Mouse (Mus musculus): Measurements from ENCODE around the gene Itgam. TPM values are rescaled to one million over a fixed set of nuclear protein-coding genes. Genes with fewer than 3 reads are reported as not detected.

Itgam gene
- total RNA-seq, 2 experiments from 2014 or later = 4.5 to 5.7 TPM

DNA sequence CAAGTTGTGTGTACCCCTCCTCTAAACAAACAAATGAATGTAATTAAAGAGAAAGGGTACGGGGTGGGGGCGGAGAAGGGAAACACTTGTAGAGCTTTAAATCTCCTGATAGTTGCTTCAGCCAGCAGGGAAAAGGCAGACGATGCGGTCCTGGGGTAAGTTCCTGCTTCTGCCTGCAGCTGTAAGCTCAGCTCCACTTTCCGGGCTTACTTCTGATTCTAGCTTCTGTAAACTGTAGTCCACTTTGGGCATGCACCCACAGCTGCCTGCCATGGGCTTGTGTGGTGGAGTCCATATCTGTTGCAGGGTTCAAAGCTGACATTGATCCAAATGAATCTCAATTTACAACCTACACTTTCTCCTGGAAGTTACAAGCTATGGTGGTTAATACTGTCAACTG, 9.4 kb upstream of the Itgam start:
- DNase-seq = no peak
- intact Hi-C loops (cut with DNase I) = no loop called here

DNA sequence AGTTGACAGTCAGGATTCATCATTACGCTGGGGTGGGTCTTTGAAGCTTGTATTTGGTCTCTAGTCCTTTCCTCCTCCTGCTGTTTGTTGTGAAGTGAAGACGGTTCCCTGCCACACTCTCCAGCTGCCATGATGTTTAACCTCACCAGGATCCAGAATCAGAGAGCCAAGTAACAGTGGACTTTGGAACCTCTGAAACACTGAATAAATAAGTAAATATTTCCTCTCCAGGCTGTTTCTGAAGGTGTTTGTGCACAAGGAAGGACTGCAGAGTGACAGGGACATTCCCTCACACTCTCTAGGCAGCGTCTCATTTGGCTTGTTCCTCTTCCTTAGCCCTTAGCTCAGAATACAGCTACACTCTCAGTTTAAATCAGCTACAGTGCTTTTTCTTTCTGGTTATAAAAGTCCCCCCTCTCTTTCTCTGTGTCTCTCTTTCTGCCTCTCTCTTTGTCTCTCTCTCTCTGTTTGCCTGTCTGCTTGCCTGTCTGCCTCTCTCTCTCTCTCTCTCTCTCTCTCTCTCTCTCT, 5.5 kb upstream of the Itgam start:
- no peak for DNase-seq
- intact Hi-C loops (cut with DNase I) = no loop called here

DNA sequence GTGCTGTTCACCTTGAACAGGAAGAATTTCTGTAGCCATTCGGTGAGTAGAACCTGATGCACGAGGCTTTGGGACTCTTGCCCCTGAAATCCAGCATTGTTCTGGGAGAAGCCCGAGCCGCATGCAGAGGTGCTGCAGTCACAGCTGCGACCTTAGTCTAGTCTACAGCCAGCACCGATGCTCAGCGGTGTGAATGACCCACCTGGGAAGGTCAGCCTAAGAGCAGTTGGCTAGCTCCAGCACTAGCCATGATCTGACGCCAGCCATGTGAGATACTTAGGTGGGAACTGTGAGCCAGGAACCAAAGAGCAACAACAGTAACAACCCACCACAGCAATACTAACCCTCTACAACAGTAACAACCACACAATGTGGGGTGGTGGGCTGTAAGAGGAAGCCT, 4.6 kb upstream of the Itgam start:
- DNase-seq = no peak
- intact Hi-C loops (cut with DNase I) = no loop called here

DNA sequence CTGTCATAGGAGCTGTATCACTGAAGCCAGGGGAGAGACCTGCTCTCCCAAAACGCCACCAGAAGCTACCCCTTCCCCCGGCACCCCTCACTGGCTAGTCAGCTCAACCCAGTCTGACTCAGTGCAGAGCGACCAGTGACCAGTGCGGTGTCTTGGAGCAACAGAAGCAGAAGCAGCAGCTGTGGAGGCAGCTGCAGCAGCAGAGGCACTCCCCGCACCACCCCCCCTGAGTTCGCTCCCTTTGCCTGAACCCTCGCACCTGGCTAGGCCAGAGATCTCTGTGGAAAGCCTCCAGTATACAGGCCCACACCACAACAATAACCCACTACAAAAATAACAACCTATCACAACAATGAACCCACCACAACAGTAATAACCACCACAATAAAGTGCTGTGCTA, 3.9 kb upstream of the Itgam start:
- intact Hi-C loops (cut with DNase I) = no loop called here
- no peak for DNase-seq

DNA sequence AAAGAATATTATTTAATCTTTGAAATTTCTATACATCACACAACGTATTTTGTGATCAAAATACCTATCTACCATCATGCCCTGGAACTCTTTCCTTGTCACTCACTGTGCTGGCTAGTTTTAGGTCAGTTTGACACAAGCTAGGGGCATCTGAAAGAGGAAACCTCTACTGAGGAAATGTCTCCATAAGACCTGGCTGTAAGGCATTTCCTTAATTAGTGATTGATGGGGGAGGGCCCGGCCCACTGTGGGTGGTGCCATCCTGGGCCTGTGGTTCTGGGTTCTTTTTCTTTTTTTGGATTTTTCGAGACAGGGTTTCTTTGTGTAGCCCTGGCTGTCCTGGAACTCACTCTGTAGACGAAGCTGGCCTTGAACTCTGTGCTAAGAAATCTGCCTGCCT, 3.3 kb upstream of the Itgam start:
- intact Hi-C loops (cut with DNase I) = no loop called here
- DNase-seq = no peak

DNA sequence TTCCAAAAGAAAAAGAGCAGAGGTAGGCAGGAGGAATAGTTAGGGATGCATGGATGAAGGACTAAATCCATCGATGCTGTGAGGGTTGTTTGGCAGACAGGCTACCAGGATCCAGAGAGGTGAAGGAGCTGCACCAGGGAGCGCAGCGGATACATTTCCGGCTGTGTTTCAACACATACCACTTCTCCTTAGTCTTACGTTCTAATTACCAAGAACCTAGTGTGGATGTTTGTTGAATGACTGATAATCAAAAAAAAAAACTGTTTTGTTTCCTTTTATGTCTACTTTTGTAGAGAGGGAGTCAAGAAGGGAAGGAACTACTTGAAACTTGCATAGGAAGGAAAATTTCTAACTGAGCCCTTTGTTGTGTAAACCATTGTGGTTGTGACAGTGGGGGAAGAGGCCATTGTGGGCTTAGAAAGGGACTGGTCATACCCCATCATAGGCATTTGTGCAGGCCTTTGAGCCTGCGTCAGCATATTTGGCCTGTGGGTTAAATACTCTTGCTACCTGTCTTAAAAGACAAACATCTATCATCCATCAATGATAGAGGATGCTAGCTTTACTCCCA, 856 bp downstream of the Itgam start:
- DNase-seq = no peak
- intact Hi-C loops (cut with DNase I) = no loop called here

DNA sequence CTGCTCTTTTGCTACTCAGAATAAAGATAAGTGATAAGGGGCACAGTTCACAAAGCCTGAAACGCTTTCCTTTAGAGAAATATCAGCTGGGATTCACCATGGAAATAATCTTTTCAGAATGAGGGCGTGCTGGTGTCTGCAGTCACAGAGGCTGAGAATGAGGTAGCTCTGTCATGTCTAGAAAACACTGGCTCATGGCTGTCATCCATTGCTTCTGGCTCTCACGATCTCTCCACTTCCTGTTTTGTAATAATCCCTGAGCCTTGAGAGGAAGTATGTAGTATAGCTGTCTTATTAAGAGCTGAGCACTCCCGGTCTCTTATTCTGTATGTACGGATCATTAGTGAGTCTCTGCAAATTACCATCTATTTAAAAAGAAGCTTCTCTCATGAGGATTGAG, 3.1 kb downstream of the Itgam start:
- intact Hi-C loops (cut with DNase I) = no loop called here
- DNase-seq = no peak

DNA sequence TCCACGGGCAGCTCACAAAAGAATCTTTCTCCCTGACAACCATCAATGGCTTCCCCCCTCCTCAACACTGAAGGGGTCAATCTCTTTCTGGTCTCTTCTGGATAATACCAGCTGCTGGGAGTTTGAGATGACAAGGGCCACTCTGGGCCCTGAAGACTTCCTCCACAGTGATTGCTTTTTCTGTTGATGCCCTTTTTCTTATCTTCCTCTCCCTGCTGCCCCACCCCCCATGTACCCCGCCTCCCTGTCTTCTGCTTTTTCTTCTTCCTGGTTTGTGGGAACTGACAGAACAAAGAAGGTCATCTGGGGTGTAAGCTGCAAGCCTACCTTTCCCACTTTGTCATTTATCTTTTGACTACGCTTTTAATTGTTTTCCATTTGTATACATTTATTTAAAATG, 5.4 kb downstream of the Itgam start:
- no peak for DNase-seq

DNA sequence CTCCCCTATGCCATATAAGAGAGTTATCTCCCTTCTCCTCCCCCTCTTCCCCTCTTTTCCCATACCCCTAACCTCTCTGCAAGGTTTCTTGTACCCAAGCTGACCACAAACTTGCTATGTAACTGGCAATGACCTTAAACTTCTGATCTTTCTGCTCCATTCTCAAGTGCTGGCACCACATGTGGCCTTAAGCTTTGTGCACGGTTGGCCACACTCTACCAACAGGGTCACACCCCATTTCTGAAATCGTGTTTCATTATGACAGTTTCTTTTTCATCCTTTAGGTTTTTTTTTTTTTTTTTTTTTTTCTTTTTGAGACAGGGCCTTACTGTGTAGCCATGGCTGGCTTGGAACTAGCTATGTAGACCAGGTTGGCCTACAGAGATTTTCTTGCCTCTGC, 7.4 kb downstream of the Itgam start:
- no peak for DNase-seq
- intact Hi-C loops (cut with DNase I) = no loop called here

More for the DNA sequence above, 5.4 kb downstream of the Itgam start:
- intact Hi-C loops (cut with DNase I) = no loop called here

DNA sequence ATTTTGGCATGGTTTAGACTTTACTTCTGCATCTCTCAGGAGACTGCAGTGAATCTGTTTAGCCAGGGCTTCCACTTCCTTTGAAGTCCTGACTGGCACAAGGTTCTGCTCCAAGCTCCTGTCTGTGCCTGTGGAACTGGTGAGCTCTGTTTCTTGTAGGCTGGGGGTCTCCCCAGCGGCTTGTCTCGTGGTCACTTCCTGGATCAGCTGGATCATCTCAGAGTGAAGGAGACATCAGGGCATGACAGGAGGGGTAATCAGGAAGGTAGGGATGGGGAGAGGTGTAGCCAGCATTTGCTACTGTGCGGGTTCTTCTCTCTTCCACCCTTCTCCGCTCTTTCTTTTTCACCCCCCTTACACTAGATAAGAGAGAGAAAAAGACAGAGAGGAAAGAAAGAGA, 9.4 kb downstream of the Itgam start:
- no peak for DNase-seq
- intact Hi-C loops (cut with DNase I) = no loop called here

DNA sequence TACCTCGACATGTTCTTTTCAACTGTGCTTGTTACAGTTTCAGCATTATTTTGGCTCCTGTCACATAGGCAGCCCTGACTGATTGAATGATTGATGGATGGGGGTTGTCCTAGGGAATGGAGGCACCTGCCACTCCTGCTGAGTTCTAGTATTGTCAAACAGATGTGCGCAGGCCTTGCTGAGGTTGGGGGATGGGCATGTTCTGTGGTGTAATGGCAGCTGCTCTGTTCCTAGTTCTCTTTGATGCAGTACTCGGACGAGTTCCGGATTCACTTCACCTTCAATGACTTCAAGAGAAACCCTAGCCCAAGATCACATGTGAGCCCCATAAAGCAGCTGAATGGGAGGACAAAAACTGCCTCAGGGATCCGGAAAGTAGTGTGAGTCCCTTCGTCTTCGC, 17.6 kb downstream of the Itgam start:
- no peak for DNase-seq
- intact Hi-C loops (cut with DNase I) = no loop called here

DNA sequence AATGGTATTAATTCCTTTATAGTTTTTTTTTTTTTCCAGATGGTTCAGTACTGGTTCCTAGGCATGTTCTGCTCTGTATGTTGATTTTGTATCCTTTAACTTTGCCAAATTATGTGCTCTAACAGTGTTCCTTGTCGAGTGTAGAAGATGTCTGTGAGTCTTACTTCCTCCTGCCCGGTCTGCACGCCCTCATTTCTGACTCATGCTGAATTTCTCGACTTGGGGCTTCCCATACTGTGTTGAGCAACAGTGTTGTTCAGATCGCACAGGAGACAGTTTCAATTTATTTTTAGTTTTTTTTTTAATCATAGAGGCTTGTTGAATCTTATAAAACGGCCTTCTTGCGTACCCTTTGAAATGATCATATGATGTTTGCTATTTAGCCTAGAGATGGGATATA, 26.7 kb downstream of the Itgam start:
- intact Hi-C loops (cut with DNase I) = no loop called here
- DNase-seq = no peak

DNA sequence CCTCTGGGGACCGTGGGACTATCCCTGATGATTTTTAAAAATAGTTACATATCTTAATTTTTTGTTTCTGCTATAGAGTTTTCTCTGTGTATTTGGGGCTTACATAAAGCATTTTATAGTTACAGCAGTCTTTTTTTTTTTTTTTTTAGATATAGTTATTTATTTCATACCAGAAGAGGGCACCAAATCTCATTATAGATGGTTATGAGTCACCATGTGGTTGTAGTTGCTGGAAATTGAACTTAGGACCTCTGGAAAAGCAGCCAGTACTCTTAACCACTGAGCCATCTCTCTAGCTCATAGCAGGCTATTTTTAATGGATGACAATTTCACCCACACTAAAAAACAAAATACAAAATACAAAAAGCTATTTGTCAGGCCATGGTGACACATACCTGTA, 35.7 kb downstream of the Itgam start:
- no peak for DNase-seq
- intact Hi-C loops (cut with DNase I) = no loop called here

DNA sequence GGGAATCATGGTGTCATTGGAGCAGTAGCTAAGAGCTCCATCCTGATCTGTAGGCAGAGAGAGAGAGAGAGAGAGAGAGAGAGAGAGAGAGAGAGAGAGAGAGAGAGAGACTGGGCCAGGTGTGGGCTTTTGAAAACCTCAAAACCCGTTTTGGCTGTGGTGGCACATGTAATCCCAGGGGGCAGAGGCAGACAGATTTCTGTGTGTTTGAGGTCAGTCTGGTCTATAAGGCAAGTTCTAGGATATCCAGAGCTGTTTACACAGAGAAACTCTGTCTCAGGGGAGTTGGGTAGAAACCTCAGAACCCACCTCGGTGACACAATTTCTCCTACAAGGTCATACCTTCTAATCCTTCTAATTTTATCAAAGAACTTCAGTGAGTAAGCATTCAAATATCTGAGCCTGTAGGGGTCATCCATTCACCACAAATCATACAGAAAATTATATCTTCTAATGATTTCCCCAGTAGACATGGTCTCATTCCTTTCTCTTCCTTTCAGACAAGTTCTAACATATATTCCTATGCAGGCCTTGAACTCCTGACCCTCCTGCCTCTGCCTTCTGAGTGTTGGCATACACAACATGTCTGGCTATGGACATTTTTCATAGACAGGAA, 38.4 kb downstream of the Itgam start:
- intact Hi-C loops (cut with DNase I) = no loop called here
- no peak for DNase-seq

DNA sequence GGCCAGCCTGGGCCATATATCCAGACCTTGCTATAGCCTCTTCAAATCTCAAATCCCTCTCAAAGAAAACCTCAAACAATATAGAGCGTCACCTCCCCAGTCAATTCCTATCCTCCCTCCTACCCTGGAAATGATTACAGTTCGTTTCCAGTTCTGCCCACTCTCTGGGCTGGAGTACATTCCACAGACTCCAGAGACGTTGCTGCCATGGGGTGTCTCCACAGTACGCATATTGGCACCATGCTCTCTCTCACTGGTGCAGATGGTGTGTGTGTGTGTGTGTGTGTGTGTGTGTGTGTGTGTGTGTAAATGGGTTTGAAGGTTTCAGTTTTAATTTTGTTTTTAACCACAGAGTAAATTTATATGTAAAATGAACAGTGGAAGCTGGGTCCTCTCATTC, 42.8 kb downstream of the Itgam start:
- intact Hi-C loops (cut with DNase I) = loop anchor here (2.0 kb wide), 1 partner anchor 104 kb away; no protein-coding TSS in a partner anchor
- no peak for DNase-seq

DNA sequence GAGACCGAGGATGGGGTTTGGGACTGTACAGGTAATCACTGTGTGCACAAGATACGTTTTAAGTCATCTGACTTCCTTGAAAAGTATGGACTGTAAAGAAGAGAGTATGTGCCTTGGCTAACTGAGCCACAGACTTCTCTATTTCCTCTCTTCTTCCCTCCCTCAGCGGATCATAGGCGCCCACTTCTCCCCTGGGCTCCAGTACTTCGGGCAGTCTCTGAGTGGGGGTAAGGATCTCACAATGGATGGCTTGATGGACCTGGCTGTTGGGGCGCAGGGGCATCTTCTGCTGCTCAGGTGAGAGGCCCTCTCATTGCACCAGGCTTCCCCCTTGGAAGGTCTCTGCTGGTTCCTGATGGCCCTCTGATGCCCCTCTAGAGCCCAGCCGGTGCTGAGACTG, 45.0 kb downstream of the Itgam start:
- no peak for DNase-seq
- intact Hi-C loops (cut with DNase I) = no loop called here

DNA sequence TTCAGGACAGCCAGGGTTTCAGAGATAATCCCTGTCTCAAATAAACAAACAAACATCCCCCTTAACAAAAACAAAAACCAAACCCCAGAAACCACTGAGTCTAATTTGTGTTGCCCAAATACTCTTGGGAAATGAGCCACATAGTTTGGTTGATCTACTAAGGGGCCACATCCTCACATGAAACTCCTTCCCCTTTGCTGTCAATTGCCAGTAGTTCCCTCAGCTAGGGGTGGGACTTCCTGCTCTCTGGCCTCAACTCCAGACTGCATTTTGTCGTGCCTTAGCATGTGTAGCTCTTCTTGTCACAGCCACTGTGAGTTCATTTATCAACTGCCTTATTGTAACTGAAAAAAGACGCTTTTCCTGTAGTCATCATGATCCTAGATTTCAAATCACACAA, 47.9 kb downstream of the Itgam start:
- no peak for DNase-seq
- intact Hi-C loops (cut with DNase I) = no loop called here

DNA sequence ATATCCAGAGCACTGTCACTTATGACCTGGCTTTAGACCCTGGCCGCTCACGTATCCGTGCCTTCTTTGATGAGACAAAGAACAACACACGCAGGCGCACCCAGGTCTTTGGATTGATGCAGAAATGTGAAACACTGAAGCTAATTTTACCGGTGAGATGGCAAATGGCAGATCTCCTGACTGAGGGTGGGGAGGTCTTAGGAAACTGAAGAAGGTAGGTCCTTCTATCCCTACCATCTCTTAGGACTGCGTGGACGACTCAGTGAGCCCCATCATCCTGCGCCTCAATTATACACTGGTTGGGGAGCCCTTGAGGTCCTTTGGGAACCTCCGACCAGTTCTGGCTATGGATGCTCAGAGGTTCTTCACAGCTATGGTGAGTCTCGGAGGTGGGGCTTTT, 49.7 kb downstream of the Itgam start:
- intact Hi-C loops (cut with DNase I) = no loop called here

DNA sequence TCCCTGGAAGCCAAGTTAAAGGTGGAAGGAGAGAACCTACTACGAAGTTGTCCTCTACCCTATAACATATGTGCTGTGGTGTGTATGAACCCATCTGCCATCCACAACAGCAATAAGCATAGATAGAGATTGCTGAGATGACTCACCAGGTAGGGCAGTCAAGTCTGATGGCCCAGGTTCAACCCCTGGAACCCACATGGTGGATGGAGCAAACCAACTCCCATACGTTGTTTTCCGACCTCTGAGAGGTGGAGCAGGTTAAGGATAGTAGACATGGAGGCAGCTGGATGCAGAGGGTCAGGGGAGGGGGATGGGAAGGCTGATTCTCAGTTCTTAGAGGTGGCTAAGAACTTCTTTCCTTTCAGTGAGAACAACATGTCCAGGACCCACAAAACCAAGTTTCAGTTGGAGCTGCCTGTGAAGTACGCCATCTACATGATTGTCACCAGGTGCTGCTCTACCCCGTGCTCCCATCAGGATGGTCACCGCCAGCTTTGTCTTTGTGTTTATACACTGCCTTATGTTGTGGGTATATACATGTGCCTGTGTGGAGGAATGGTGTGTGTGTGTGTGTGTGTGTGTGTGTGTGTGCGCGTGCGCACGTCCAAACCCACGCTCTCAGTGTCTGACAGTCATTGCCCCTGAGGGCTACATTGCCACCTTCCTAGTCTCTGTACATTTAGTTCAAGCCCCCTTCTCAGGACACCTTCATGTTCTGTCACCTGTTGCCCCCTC, 52.1 kb downstream of the Itgam start:
- DNase-seq = no peak
- intact Hi-C loops (cut with DNase I) = no loop called here

More for the DNA sequence above, 49.7 kb downstream of the Itgam start:
- DNase-seq = no peak

DNA sequence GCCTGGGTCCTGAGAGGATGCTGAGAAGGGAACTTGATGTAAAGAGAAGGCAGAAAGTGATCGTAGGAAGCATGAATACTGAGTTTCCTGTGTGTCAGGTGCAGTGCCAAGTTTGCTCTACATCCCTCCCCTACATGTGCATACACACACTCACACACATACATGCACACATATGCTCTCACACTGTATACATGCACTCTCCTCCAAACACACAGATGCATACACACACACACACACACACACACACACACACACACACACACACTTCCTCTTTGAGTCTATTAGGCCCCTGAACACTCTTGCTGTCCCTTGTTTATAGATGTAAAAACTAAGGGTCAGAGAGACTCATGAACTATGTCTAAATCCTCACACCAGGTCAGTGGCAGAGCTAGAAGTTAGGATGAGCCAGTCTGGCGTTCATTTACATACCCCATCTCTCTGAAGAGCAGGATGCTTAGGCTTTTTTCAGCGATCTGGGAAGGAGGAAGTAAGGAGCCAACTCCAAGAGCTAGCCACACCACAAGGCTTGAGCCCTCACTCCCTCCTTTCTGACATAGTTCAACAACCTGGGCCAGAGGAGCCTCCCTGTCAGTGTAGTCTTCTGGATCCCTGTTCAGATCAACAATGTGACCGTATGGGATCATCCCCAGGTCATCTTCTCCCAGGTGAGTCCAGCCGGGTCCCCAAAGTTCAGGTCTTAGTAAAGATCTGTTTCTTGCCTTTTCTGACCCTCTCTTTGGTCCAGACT, 52.9 kb downstream of the Itgam start:
- intact Hi-C loops (cut with DNase I) = no loop called here
- no peak for DNase-seq

DNA sequence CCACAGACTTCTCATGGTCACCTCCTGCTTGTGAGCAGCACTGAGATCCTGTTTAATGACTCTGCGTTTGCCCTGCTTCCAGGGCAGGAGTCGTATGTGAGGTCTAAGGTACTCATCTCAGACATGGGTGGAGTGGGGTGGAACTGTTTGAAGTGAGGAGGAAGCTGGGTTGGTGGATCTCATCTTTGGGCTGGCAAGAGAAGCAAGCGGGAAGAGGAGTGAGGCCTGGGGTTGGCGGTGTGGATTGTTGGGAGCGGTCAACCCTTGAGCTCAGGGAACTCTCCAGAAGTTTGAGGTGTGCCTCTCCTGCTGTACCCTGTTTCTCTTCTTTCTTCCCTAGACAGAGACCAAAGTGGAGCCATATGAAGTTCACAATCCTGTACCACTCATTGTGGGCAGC, 54.0 kb downstream of the Itgam start:
- intact Hi-C loops (cut with DNase I) = no loop called here
- no peak for DNase-seq

All from heart, postnatal 14 days (tissue).